Mouse (Mus musculus) midbrain, embryonic 10.5 days (tissue): ENCODE measurements around the gene Pdzd11. TPM values are rescaled to one million over a fixed set of nuclear protein-coding genes. Genes with fewer than 3 reads are reported as not detected.

ENCODE experiments used
- DNase-seq: peaks from one replicate; pipeline ENCODE4 v3.0.0-alpha.2; 2017; ENCODE audit warnings: low spot score
- H3K27ac ChIP-seq: fragments of 300-500 bp; sonication (generic); replicated peaks from 2 replicates; pipeline ENCODE4 v1.5.1; 2016; ENCODE audit warnings: mild to moderate bottlenecking
- H3K27me3 ChIP-seq: fragments of 300-500 bp; sonication (generic); 2 replicates; pipeline ENCODE4 v1.6.1; 2016; ENCODE audit warnings: low read depth, mild to moderate bottlenecking; ENCODE audit not compliant: poor library complexity, severe bottlenecking
- H3K36me3 ChIP-seq: fragments of 300-500 bp; sonication (generic); 2 replicates; pipeline ENCODE4 v1.6.1; 2016; ENCODE audit warnings: mild to moderate bottlenecking, moderate library complexity
- H3K4me1 ChIP-seq: fragments of 300-500 bp; sonication (generic); 2 replicates; pipeline ENCODE4 v1.6.1; 2016
- H3K4me3 ChIP-seq: fragments of 300-500 bp; sonication (generic); 2 replicates; pipeline ENCODE4 v1.5.1; 2016; ENCODE audit warnings: mild to moderate bottlenecking, moderate library complexity
- H3K9me3 ChIP-seq: fragments of 300-500 bp; sonication (generic); replicated peaks from 2 replicates; pipeline ENCODE4 v1.6.1; 2016; ENCODE audit warnings: mild to moderate bottlenecking
- WGBS: fragments of 180-500 bp; shearing (Covaris S2); methylation state at CpG from one replicate; pipeline ENCODE4 v1.1.7; 2016; 5-methylcytosine and 5-hydroxymethylcytosine counted together
- polyA plus RNA-seq: library from polyadenylated mRNA; unstranded; fragments of >200 nt; fragmentation: Nextera tagmentation; extraction: Ambion mirVana; gene quantifications from 2 replicates; pipeline ENCODE4 v1.2.1, GENCODE M21; 2016

Gene Pdzd11
- polyA plus RNA-seq, 1 experiment from 2014 or later, result 143 TPM

- H3K4me3 ChIP-seq, result no peak within 1 kb of the TSS
- peaks cover 85% of the 10 kb centered on the region for H3K27me3 ChIP-seq
- H3K36me3 ChIP-seq, result no peaks in the 10 kb centered on the region
- no peaks in the 10 kb centered on the region for H3K9me3 ChIP-seq
- no peaks in the 10 kb centered on the region for H3K4me1 ChIP-seq
- no peak within 1 kb of the TSS for H3K27ac ChIP-seq
- DNase-seq, result no peak
- 68% methylated on average over 4 of the region's 4 CpGs for WGBS
These were observed 31.6 kb downstream of the Pdzd11 start, which contains the start of gene P2ry4 for GRCm38 (mm10) chrX:100594791-100595190. Gene P2ry4 (minus strand): TSS chrX:100594869.

Other genes starting within 250 kb of the Pdzd11 start
- gene Otud6a, start 197.6 kb downstream of the Pdzd11 start, polyA plus RNA-seq, result not detected in 2 replicates
- gene Awat2, start 183.9 kb downstream of the Pdzd11 start, polyA plus RNA-seq, result 0.75 and 0.84 TPM in 2 replicates
- 40.4 and 40.9 TPM in 2 replicates for gene Igbp1, start 132.3 kb downstream of the Pdzd11 start, polyA plus RNA-seq
- gene Dgat2l6, start 101.7 kb downstream of the Pdzd11 start, polyA plus RNA-seq, result not detected in 2 replicates
- not detected in 2 replicates for gene Awat1, start 54.3 kb downstream of the Pdzd11 start, polyA plus RNA-seq
- gene P2ry4, start 31.7 kb downstream of the Pdzd11 start, polyA plus RNA-seq, result not detected in 2 replicates
- gene Arr3, start 21.1 kb downstream of the Pdzd11 start, polyA plus RNA-seq, result not detected in 2 replicates
- gene Kif4, start 831 bp downstream of the Pdzd11 start, polyA plus RNA-seq, result 45.7 and 48.1 TPM in 2 replicates
- gene Gdpd2, start 103.3 kb upstream of the Pdzd11 start, polyA plus RNA-seq, result 10.8 and 14.8 TPM in 2 replicates
- gene Dlg3, start 141.2 kb upstream of the Pdzd11 start, polyA plus RNA-seq, result 13.8 and 14.9 TPM in 2 replicates